Mouse (Mus musculus): ENCODE data around the gene C1qtnf1.

DNA sequence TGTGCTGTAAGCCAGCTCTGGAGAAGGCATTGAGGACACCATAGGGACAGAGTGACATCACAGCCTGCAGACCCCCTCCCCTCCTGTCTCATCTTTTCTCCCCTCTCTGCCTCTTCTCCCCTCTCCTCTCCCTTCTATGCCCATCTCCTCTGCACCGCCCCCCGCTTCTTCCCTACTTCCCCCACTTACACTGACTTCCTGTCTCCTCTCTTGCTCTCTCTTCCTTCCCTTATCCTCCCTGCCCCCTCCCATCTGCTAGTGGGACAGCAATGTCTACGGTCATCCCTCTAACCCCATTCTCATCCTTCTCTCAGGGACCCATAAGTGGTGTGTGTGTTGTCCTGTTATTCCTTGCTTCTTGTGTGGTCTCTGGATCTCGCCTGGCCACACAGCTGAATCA, 31.5 kb downstream of the C1qtnf1 start:
- TF ChIP-seq CEBPB (IDR thresholded peaks at IDR 0.05; ENCODE audit: insufficient read depth, poor library complexity, severe bottlenecking) (no peak), TCF3 (IDR thresholded peaks at IDR 0.05; ENCODE audit: insufficient read length, low read depth) (no peak), MYOG (IDR thresholded peaks at IDR 0.05; ENCODE audit: control insufficient read depth in 1 of 3, insufficient read depth in 1 of 3, insufficient read length in 2 of 3, low read depth in 2 of 3) (no peak), MAX (IDR thresholded peaks at IDR 0.05; ENCODE audit: low read depth) (no peak), POLR2A (IDR thresholded peaks at IDR 0.05; ENCODE audit: insufficient read length, low read depth) (no peak)

Data from myocyte (in vitro differentiated cells).